Mouse (Mus musculus) ZHBTc4 (cell line): ENCODE measurements around the gene Chd9.

Experiments
- DNase-seq: peaks from one replicate; pipeline ENCODE4 v3.0.0-alpha.2; 2011; ENCODE audit warnings: low read depth, low spot score

Gene Chd9

GRCm38 (mm10) chr8:91081911-91082310 lies 253.8 kb downstream of the Chd9 start:
- DNase-seq: peak; percentile 44

GRCm38 (mm10) chr8:91082428-91082827 lies 254.3 kb downstream of the Chd9 start:
- peak; percentile 29 for DNase-seq

GRCm38 (mm10) chr8:91088452-91088851 lies 260.3 kb downstream of the Chd9 start:
- no peak for DNase-seq

- no peak for DNase-seq
These were observed 261.4 kb downstream of the Chd9 start for GRCm38 (mm10) chr8:91089601-91090000.

- DNase-seq: no peak
These were observed 266.0 kb downstream of the Chd9 start for GRCm38 (mm10) chr8:91094135-91094534.

- no peak for DNase-seq
These were observed 270.0 kb downstream of the Chd9 start for GRCm38 (mm10) chr8:91098106-91098505.
